Mouse (Mus musculus) myocyte (in vitro differentiated cells): ENCODE data around the gene Gga3. TPM values are rescaled to one million over a fixed set of nuclear protein-coding genes. Genes with fewer than 3 reads are reported as not detected.
A peak's percentile ranks its signal among the peaks of the same experiment; 100 is the strongest.

Experiments
- H3K27me3 ChIP-seq: one replicate; pipeline ENCODE4 v1.6.1; 2011; ENCODE audit not compliant: control insufficient read depth, insufficient read depth, insufficient read length
- H3K36me3 ChIP-seq: one replicate; pipeline ENCODE4 v1.6.1; 2011; ENCODE audit not compliant: control insufficient read depth, insufficient read depth
- H3K4me2 ChIP-seq: one replicate; pipeline ENCODE4 v1.6.1; 2011; ENCODE audit warnings: low read depth, control low read depth
- H3K4me3 ChIP-seq: one replicate; pipeline ENCODE4 v1.5.1; 2011; ENCODE audit warnings: mild to moderate bottlenecking, control low read depth, moderate library complexity
- H3K79me2 ChIP-seq: one replicate; pipeline ENCODE4 v1.6.1; 2011; ENCODE audit not compliant: control insufficient read depth, insufficient read depth
- H3ac ChIP-seq: one replicate; pipeline ENCODE4 v1.6.1; 2011; ENCODE audit not compliant: control insufficient read depth, insufficient read length
- CEBPB ChIP-seq: IDR thresholded peaks from 2 replicates; pipeline ENCODE4 v1.6.1; 2011; ENCODE audit warnings: mild to moderate bottlenecking, moderate library complexity; ENCODE audit not compliant: poor library complexity, insufficient read depth, severe bottlenecking
- E2F4 ChIP-seq: IDR thresholded peaks from one replicate; pipeline ENCODE4 v1.6.1; 2011; ENCODE audit warnings: mild to moderate bottlenecking, control low read depth, moderate library complexity; ENCODE audit not compliant: insufficient read depth
- MAX ChIP-seq: IDR thresholded peaks from one replicate; pipeline ENCODE4 v1.6.1; 2011; ENCODE audit warnings: low read depth, mild to moderate bottlenecking, control low read depth
- MYOD1 ChIP-seq, 3 experiments: IDR thresholded peaks; one replicate each; pipeline ENCODE4 v1.6.1; 2011; ENCODE audit warnings: control low read depth in 2 of 3, low read depth in 2 of 3, mild to moderate bottlenecking in 2 of 3, moderate library complexity in 1 of 3; ENCODE audit not compliant: insufficient read length in 2 of 3, control insufficient read depth in 1 of 3
- MYOG ChIP-seq, 3 experiments: IDR thresholded peaks; one replicate each; pipeline ENCODE4 v1.6.1; 2011; ENCODE audit warnings: control low read depth in 2 of 3, low read depth in 2 of 3, mild to moderate bottlenecking in 2 of 3; ENCODE audit not compliant: insufficient read length in 2 of 3, control insufficient read depth in 1 of 3, insufficient read depth in 1 of 3
- POLR2A ChIP-seq: IDR thresholded peaks from one replicate; pipeline ENCODE4 v1.6.1; 2011; ENCODE audit warnings: low read depth, mild to moderate bottlenecking, control low read depth, moderate library complexity; ENCODE audit not compliant: insufficient read length
- POLR2AphosphoS2 ChIP-seq: IDR thresholded peaks from one replicate; pipeline ENCODE4 v1.6.1; 2011; ENCODE audit warnings: low read depth, control low read depth; ENCODE audit not compliant: insufficient read length
- REST ChIP-seq: IDR thresholded peaks from one replicate; pipeline ENCODE4 v1.6.1; 2011; ENCODE audit warnings: mild to moderate bottlenecking, control low read depth, moderate library complexity; ENCODE audit not compliant: insufficient read depth, insufficient read length
- TCF12 ChIP-seq: IDR thresholded peaks from one replicate; pipeline ENCODE4 v1.6.1; 2011; ENCODE audit warnings: mild to moderate bottlenecking, control low read depth; ENCODE audit not compliant: poor library complexity, insufficient read depth, severe bottlenecking
- TCF3 ChIP-seq: IDR thresholded peaks from one replicate; pipeline ENCODE4 v1.6.1; 2011; ENCODE audit warnings: low read depth, control low read depth; ENCODE audit not compliant: insufficient read length
- USF1 ChIP-seq: IDR thresholded peaks from one replicate; pipeline ENCODE4 v1.6.1; 2011; ENCODE audit warnings: low read depth, mild to moderate bottlenecking, control low read depth, moderate library complexity
- polyA plus RNA-seq: library from polyadenylated mRNA; unstranded; fragments of >200 nt; fragmentation: generic; extraction: Trizol; gene quantifications from one replicate; pipeline ENCODE4 v1.2.1, GENCODE M21; 2012; ENCODE audit warnings: missing spikeins

Gga3 gene
- polyA plus RNA-seq, 1 experiment, result 16.4 TPM

- Histone ChIP-seq H3ac (no peak overlapping the region), H3K36me3 (no peaks in the 10 kb centered on the region), H3K4me2 (no peak overlapping the region), H3K79me2 (no peaks in the 10 kb centered on the region), H3K27me3 (no peaks in the 10 kb centered on the region), H3K4me3 (no peak overlapping the region)
- TF ChIP-seq POLR2AphosphoS2, result peak; percentile 25
- TF ChIP-seq MAX, result no peak
These were observed 37.3 kb upstream of the Gga3 start for GRCm38 (mm10) chr11:115640978-115641663.

GRCm38 (mm10) chr11:115640311-115640828 lies 36.5 kb upstream of the Gga3 start:
- Histone ChIP-seq H3K4me3 (no peak overlapping the region), H3K27me3 (no peaks in the 10 kb centered on the region), H3K4me2 (no peak overlapping the region), H3K79me2 (no peaks in the 10 kb centered on the region), H3ac (no peak overlapping the region), H3K36me3 (no peaks in the 10 kb centered on the region)
- TF ChIP-seq USF1 (no peak), REST (no peak), POLR2A (no peak), MYOG (IDR thresholded peaks at IDR 0.05; ENCODE audit: control insufficient read depth in 1 of 3, insufficient read depth in 1 of 3, insufficient read length in 2 of 3, low read depth in 2 of 3) (no peak), TCF3 (no peak)

GRCm38 (mm10) chr11:115639540-115639939 lies 35.7 kb upstream of the Gga3 start:
- no peak overlapping the region for H3K4me3 ChIP-seq
- no peak for TF ChIP-seq USF1
- TF ChIP-seq CEBPB, result no peak
- no peak for TF ChIP-seq TCF3
- no peak for TF ChIP-seq MAX
- TF ChIP-seq REST, result no peak
- TF ChIP-seq MYOG (IDR thresholded peaks at IDR 0.05; ENCODE audit: control insufficient read depth in 1 of 3, insufficient read depth in 1 of 3, insufficient read length in 2 of 3, low read depth in 2 of 3), result no peak
- no peak for TF ChIP-seq TCF12
- no peak for TF ChIP-seq POLR2A
- no peak for TF ChIP-seq POLR2AphosphoS2
- H3K4me2 ChIP-seq, result no peak overlapping the region
- H3K36me3 ChIP-seq, result no peaks in the 10 kb centered on the region
- H3ac ChIP-seq, result no peak overlapping the region
- no peaks in the 10 kb centered on the region for H3K27me3 ChIP-seq
- H3K79me2 ChIP-seq, result no peaks in the 10 kb centered on the region

- Histone ChIP-seq H3K36me3 (no peaks in the 10 kb centered on the region), H3ac (no peak overlapping the region), H3K79me2 (no peaks in the 10 kb centered on the region), H3K4me2 (no peak overlapping the region), H3K27me3 (no peaks in the 10 kb centered on the region), H3K4me3 (no peak overlapping the region)
- no peak for TF ChIP-seq E2F4
- TF ChIP-seq TCF12, result no peak
These were observed 34.9 kb upstream of the Gga3 start for GRCm38 (mm10) chr11:115638498-115639409.

- Histone ChIP-seq H3K79me2 (no peaks in the 10 kb centered on the region), H3ac (no peak overlapping the region), H3K36me3 (no peaks in the 10 kb centered on the region), H3K4me3 (no peak overlapping the region), H3K4me2 (no peak overlapping the region), H3K27me3 (no peaks in the 10 kb centered on the region)
- TF ChIP-seq MYOG (IDR thresholded peaks at IDR 0.05; ENCODE audit: control insufficient read depth in 1 of 3, insufficient read depth in 1 of 3, insufficient read length in 2 of 3, low read depth in 2 of 3) (no peak), MYOD1 (IDR thresholded peaks at IDR 0.05; ENCODE audit: control insufficient read depth in 1 of 3, insufficient read length in 2 of 3, low read depth in 2 of 3) (no peak)
These were observed 33.1 kb upstream of the Gga3 start for GRCm38 (mm10) chr11:115636960-115637359.

GRCm38 (mm10) chr11:115635484-115635883 lies 31.6 kb upstream of the Gga3 start:
- Histone ChIP-seq H3K27me3 (no peaks in the 10 kb centered on the region), H3ac (no peak overlapping the region), H3K4me2 (no peak overlapping the region), H3K79me2 (no peaks in the 10 kb centered on the region), H3K4me3 (no peak overlapping the region), H3K36me3 (no peaks in the 10 kb centered on the region)
- no peak for TF ChIP-seq MYOD1 (IDR thresholded peaks at IDR 0.05; ENCODE audit: control insufficient read depth in 1 of 3, insufficient read length in 2 of 3, low read depth in 2 of 3)
- TF ChIP-seq CEBPB, result no peak
